Mouse (Mus musculus): ENCODE results near the gene Slc22a23.

- TF ChIP-seq CTCF (IDR thresholded peaks at IDR 0.05; ENCODE audit: low read depth) (no peak), EP300 (IDR thresholded peaks at IDR 0.05; ENCODE audit: low read depth) (no peak)
Measured at GRCm38 (mm10) chr13:34353241-34353640, 8.3 kb upstream of the Slc22a23 start.

Measured in liver, embryonic 14.5 days (tissue).